In genomic region chr11:3330991-3331750, GRCm38 (mm10) we compare ENCODE assay signal across 8 mouse cellular contexts. TPM values are rescaled to one million over a fixed set of nuclear protein-coding genes. Genes with fewer than 3 reads are reported as not detected.
A peak's percentile ranks its signal among the peaks of the same experiment; 100 is the strongest.
DNase-seq lines count a peak whose midpoint lies in the region; ATAC-seq lines count a peak whose summit lies in the region.

No protein-coding gene starts in this region.

- WGBS in lung, embryonic 16.5 days, result 4% methylated on average over 14 of the region's 14 CpGs
- 3% methylated on average over 14 of the region's 14 CpGs for WGBS in midbrain, embryonic 11.5 days

- no peak for DNase-seq in lung, postnatal 36 days
- peak; percentile 42 to 56 for DNase-seq in cerebellum, postnatal 25 days
- DNase-seq in heart, postnatal 36 days, result peak; percentile 31 to 51
- peak; percentile 96 for DNase-seq in midbrain, embryonic 11.5 days (ENCODE audit: low spot score, missing footprints)
- no peak for DNase-seq in frontal cortex, postnatal 10 days (ENCODE audit: low spot score in 2 of 2)
- no peak for DNase-seq in ovary, adult 18-20 months (ENCODE audit: low spot score)

- H3K4me1 ChIP-seq in lung, embryonic 16.5 days (replicated peaks; ENCODE audit: control insufficient read depth, insufficient read depth, low read length), result peaks cover 27% of the 10 kb centered on the region
- H3K4me1 ChIP-seq in midbrain, embryonic 11.5 days (ENCODE audit: control insufficient read depth, insufficient read depth, low read length), result peaks cover 17% of the 10 kb centered on the region

- peak overlapping the region; percentile 80 for H3K27ac ChIP-seq in lung, embryonic 16.5 days (ENCODE audit: low read length)
- H3K27ac ChIP-seq in midbrain, embryonic 11.5 days (ENCODE audit: low read depth, low read length), result peak overlapping the region; percentile 26; the same call in 1 of the 2 replicates

- H3K9ac ChIP-seq in lung, embryonic 16.5 days (ENCODE audit: low read length), result peak overlapping the region; percentile 69
- H3K9ac ChIP-seq in midbrain, embryonic 11.5 days (ENCODE audit: low read length), result peak overlapping the region; percentile 63

- H3K36me3 ChIP-seq in lung, embryonic 16.5 days (ENCODE audit: control insufficient read depth, insufficient read depth, low read length), result no peaks in the 10 kb centered on the region
- H3K36me3 ChIP-seq in midbrain, embryonic 11.5 days (ENCODE audit: control insufficient read depth, insufficient read depth, low read length), result no peaks in the 10 kb centered on the region

- H3K4me3 ChIP-seq in lung, embryonic 16.5 days (ENCODE audit: low read length), result peak overlapping the region; percentile 56
- H3K4me3 ChIP-seq in midbrain, embryonic 11.5 days (ENCODE audit: low read depth, low read length), result peak overlapping the region; percentile 40

- H3K27me3 ChIP-seq in lung, embryonic 16.5 days (ENCODE audit: control insufficient read depth, insufficient read depth, low read depth, low read length), result no peaks in the 10 kb centered on the region
- no peaks in the 10 kb centered on the region; the same call in 1 of the 2 replicates for H3K27me3 ChIP-seq in midbrain, embryonic 11.5 days (ENCODE audit: control insufficient read depth, insufficient read depth, low read length)

- no peaks in the 10 kb centered on the region for H3K9me3 ChIP-seq in lung, embryonic 16.5 days (ENCODE audit: control insufficient read depth, low read length)
- H3K9me3 ChIP-seq in midbrain, embryonic 11.5 days (ENCODE audit: control insufficient read depth, low read length), result no peaks in the 10 kb centered on the region

- no peak for ATAC-seq in lung, embryonic 16.5 days (ENCODE audit: low read depth)
- no peak for ATAC-seq in midbrain, embryonic 11.5 days (ENCODE audit: low FRiP score)
- ATAC-seq in erythroid progenitor cell, adult 5-6 weeks (replicated peaks; ENCODE audit: low FRiP score, poor library complexity, severe bottlenecking), result no peak

- H3K4me2 ChIP-seq in lung, embryonic 16.5 days (ENCODE audit: low read depth, low read length), result peak overlapping the region; percentile 97
- H3K4me2 ChIP-seq in midbrain, embryonic 11.5 days, result peak overlapping the region; percentile 95

- intact Hi-C loops in heart, postnatal 36 days (cut with DNase I), result loop anchor here (2.0 kb wide), 1 partner anchor 16 kb away; no protein-coding TSS in a partner anchor

RNA-seq across cellular contexts. Expression of gene Pik3ip1, which starts 1.0 kb away (rescaled TPM):
- polyA plus RNA-seq in lung, embryonic 16.5 days (2015; fragmentation: Nextera tagmentation; extraction: Ambion mirVana), result 11.8 and 12.0 TPM in 2 replicates
- 10 to 100 TPM; 49.4 to 66.2 TPM for total RNA-seq in heart, postnatal 36 days (2021)
- polyA plus RNA-seq in midbrain, embryonic 11.5 days (2014; fragmentation: Nextera tagmentation; extraction: Ambion mirVana), result 10.5 and 12.1 TPM in 2 replicates
- 2.1 and 4.3 TPM in 2 replicates for total RNA-seq in erythroid progenitor cell, adult 5-6 weeks (2015; ENCODE audit: low replicate concordance)
- total RNA-seq in erythroid progenitor cell, adult 5-6 weeks (2017; ENCODE audit: low replicate concordance), result 2.7 and 20.2 TPM in 2 replicates

RNA-seq across cellular contexts. Expression of gene Patz1, which starts 42.5 kb away (rescaled TPM):
- polyA plus RNA-seq in lung, embryonic 16.5 days (2015; fragmentation: Nextera tagmentation; extraction: Ambion mirVana), result 41.2 and 41.4 TPM in 2 replicates
- 10 to 100 TPM; 24.9 to 31.0 TPM for total RNA-seq in heart, postnatal 36 days (2021)
- polyA plus RNA-seq in midbrain, embryonic 11.5 days (2014; fragmentation: Nextera tagmentation; extraction: Ambion mirVana), result 107 and 116 TPM in 2 replicates
- 14.1 and 17.6 TPM in 2 replicates for total RNA-seq in erythroid progenitor cell, adult 5-6 weeks (2015; ENCODE audit: low replicate concordance)
- total RNA-seq in erythroid progenitor cell, adult 5-6 weeks (2017; ENCODE audit: low replicate concordance), result 18.2 and 31.6 TPM in 2 replicates

Comparison
In these comparisons a context has a peak if more than half of its experiments do, and no peak if none do; other contexts are left out.
1. DNase-seq: peak in cerebellum, postnatal 25 days (2 of 2), heart, postnatal 36 days (2 of 2) and midbrain, embryonic 11.5 days (single experiment); none in lung, postnatal 36 days (single experiment), frontal cortex, postnatal 10 days (0 of 2) and ovary, adult 18-20 months (single experiment).